Mouse (Mus musculus) layer of hippocampus, postnatal 10 days (tissue): Measurements from ENCODE around the gene Odc1. TPM values are rescaled to one million over a fixed set of nuclear protein-coding genes. Genes with fewer than 3 reads are reported as not detected.
"Not testable (repeated sequence)": the region's sequence is repeated elsewhere in the genome, so short reads cannot be mapped to it uniquely, and the experiment has no call there.

ENCODE experiments used
- DNase-seq, 2 experiments: peaks; one replicate each; pipeline ENCODE4 v3.0.0; 2021; ENCODE audit warnings: low spot score in 2 of 2
- long read RNA-seq: library from polyadenylated mRNA; stranded (forward); transcript quantifications from one replicate; pipeline ENCODE4 v2.0.0, GENCODE M21; 2023
- total RNA-seq, 2 experiments: library from RNA; stranded (reverse); gene quantifications; 2 replicates each; pipeline ENCODE4 v1.2.3; 2021

Gene Odc1
- 10 to 100 TPM; 92.5 to 94.8 TPM for total RNA-seq
- long read RNA-seq, transcript Odc1-201 (12 exons, 2,208 nt), result major isoform, 47 of 66 reads
- long read RNA-seq, partial matches to known transcripts, result 9 of 66 reads
- long read RNA-seq, other reads (novel, unspliced or antisense), result 10 of 66 reads

- DNase-seq, result peak; percentile 98 to 99
These were observed at the start of gene Odc1 for GRCm38 (mm10) chr12:17544209-17545106. Gene Odc1 (plus strand): TSS chr12:17544794.

- no peak for DNase-seq
These were observed 49.8 kb upstream of the Odc1 start for GRCm38 (mm10) chr12:17494809-17495208.

GRCm38 (mm10) chr12:17495858-17496451, 48.6 kb upstream of the Odc1 start:
- DNase-seq, result no peak

GRCm38 (mm10) chr12:17505620-17506074, 38.9 kb upstream of the Odc1 start:
- DNase-seq, result no peak

- DNase-seq, result no peak
These were observed 38.2 kb upstream of the Odc1 start for GRCm38 (mm10) chr12:17506117-17506993.

GRCm38 (mm10) chr12:17506994-17507542, 37.5 kb upstream of the Odc1 start:
- DNase-seq, result peak in 1 of 2 experiments; percentile 18

- DNase-seq, result no peak
These were observed 35.3 kb upstream of the Odc1 start for GRCm38 (mm10) chr12:17509310-17509709.

GRCm38 (mm10) chr12:17510158-17510557, 34.4 kb upstream of the Odc1 start:
- no peak for DNase-seq

GRCm38 (mm10) chr12:17511019-17511418, 33.6 kb upstream of the Odc1 start:
- DNase-seq, result no peak

GRCm38 (mm10) chr12:17529180-17529579, 15.4 kb upstream of the Odc1 start:
- no peak for DNase-seq

- no peak for DNase-seq
These were observed 14.9 kb upstream of the Odc1 start for GRCm38 (mm10) chr12:17529726-17530125.

GRCm38 (mm10) chr12:17530825-17531224, 13.8 kb upstream of the Odc1 start:
- DNase-seq, result no peak

GRCm38 (mm10) chr12:17536222-17536621, 8.4 kb upstream of the Odc1 start:
- DNase-seq, result no peak

GRCm38 (mm10) chr12:17537147-17537546, 7.4 kb upstream of the Odc1 start:
- DNase-seq, result no peak

GRCm38 (mm10) chr12:17538087-17538486, 6.5 kb upstream of the Odc1 start:
- no peak for DNase-seq

- no peak for DNase-seq
These were observed 5.6 kb upstream of the Odc1 start for GRCm38 (mm10) chr12:17539041-17539440.

- DNase-seq, result no peak
These were observed 4.5 kb upstream of the Odc1 start for GRCm38 (mm10) chr12:17540040-17540552.

- DNase-seq, result no peak
These were observed 545 bp downstream of the Odc1 start for GRCm38 (mm10) chr12:17545107-17545571.

GRCm38 (mm10) chr12:17545884-17546283, 1.3 kb downstream of the Odc1 start:
- DNase-seq, result no peak

GRCm38 (mm10) chr12:17547552-17547951, 3.0 kb downstream of the Odc1 start:
- not testable (repeated sequence) for DNase-seq
